Mouse (Mus musculus) regulatory T cell (primary cell): ENCODE measurements around the gene Cyp17a1.

Source experiments
- in situ Hi-C: fragments of 300-600 bp; cut with MboI, MseI; formaldehyde crosslinking; loops from one replicate; pipeline ENCODE4 v1.15.1; 2025; ENCODE audit warnings: high pct_unique_total_duplicates

The Cyp17a1 gene

DNA sequence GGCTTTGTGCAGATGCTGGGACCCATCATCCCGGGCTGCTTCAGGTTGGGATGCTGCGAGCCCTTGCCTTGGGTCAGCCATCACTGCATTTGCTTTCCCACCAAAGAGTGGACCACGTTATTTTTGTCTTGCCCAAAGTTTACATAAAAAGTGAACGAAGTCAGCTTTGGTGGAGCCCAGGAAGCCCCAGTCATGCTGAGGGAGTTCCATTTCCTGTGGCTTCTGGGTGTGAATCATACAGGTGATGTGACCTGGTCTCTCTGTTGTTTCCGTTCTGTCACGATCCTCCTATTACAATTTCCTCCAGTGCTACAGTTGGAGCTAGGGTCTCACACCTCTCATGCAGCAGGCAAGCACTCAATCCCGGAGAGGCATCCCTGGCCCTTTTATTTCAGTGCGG is 55.6 kb downstream of the Cyp17a1 start:
- in situ Hi-C loops, result no loop called here
